Mouse (Mus musculus): ENCODE results near the gene Mapk9. TPM values are rescaled to one million over a fixed set of nuclear protein-coding genes. Genes with fewer than 3 reads are reported as not detected.
"Not testable (repeated sequence)": the region's sequence is repeated elsewhere in the genome, so short reads cannot be mapped to it uniquely, and the experiment has no call there.

Mapk9 gene
- polyA plus RNA-seq (2012; rRNA removed) = 11.9 and 12.1 TPM in 2 replicates

- peak; percentile 69 for TF ChIP-seq CTCF (IDR thresholded peaks at IDR 0.05; ENCODE audit: extremely low read depth, insufficient read depth, insufficient read length, insufficient replicate concordance)
- peak; percentile 22; the same call in 1 of the 2 replicates for TF ChIP-seq POLR2A (IDR thresholded peaks at IDR 0.05; ENCODE audit: low read depth, low read length)
- H3K4me1 ChIP-seq (ENCODE audit: control insufficient read depth, insufficient read depth, insufficient read length) = peaks cover 7% of the 10 kb centered on the region
- DNase-seq (ENCODE audit: low read depth in 1 of 2, low spot score in 2 of 2) = peak; percentile 92 to 97
- peak within 1 kb of the TSS; percentile 74 for H3K4me3 ChIP-seq (ENCODE audit: extremely low read depth, insufficient read depth, insufficient read length)
- H3K27me3 ChIP-seq (ENCODE audit: control insufficient read depth, insufficient read depth, low read length) = no peaks in the 10 kb centered on the region
- 1% methylated on average over 67 of the region's 68 CpGs for WGBS
- H3K27ac ChIP-seq (ENCODE audit: insufficient read depth, low read length) = peak within 1 kb of the TSS; percentile 75
- 0 out of 2 replicates have a peak, but pooled peaks cover 2% of the 10 kb centered on the region for H3K36me3 ChIP-seq (ENCODE audit: control insufficient read depth, insufficient read depth, low read length)
Measured at GRCm38 (mm10) chr11:49846401-49847070, at the start of gene Mapk9. TSS of gene Mapk9 (plus strand) at chr11:49846751.

GRCm38 (mm10) chr11:49798931-49799330 is 47.6 kb upstream of the Mapk9 start:
- TF ChIP-seq POLR2A (IDR thresholded peaks at IDR 0.05; ENCODE audit: low read depth, low read length) = no peak
- no peak for TF ChIP-seq CTCF (IDR thresholded peaks at IDR 0.05; ENCODE audit: extremely low read depth, insufficient read depth, insufficient read length, insufficient replicate concordance)
- peaks cover 9% of the 10 kb centered on the region for H3K27me3 ChIP-seq (ENCODE audit: control insufficient read depth, insufficient read depth, low read length)
- H3K4me3 ChIP-seq (ENCODE audit: extremely low read depth, insufficient read depth, insufficient read length) = no peak overlapping the region
- no peaks in the 10 kb centered on the region for H3K36me3 ChIP-seq (ENCODE audit: control insufficient read depth, insufficient read depth, low read length)
- no peak for DNase-seq (ENCODE audit: low read depth in 1 of 2, low spot score in 2 of 2)
- 82% methylated on average over 6 of the region's 6 CpGs for WGBS
- H3K27ac ChIP-seq (ENCODE audit: insufficient read depth, low read length) = no peak overlapping the region
- H3K4me1 ChIP-seq (ENCODE audit: control insufficient read depth, insufficient read depth, insufficient read length) = peaks cover 7% of the 10 kb centered on the region

GRCm38 (mm10) chr11:49801516-49801915 is 45.0 kb upstream of the Mapk9 start:
- DNase-seq (ENCODE audit: low read depth in 1 of 2, low spot score in 2 of 2) = no peak
- no peak for TF ChIP-seq CTCF (IDR thresholded peaks at IDR 0.05; ENCODE audit: extremely low read depth, insufficient read depth, insufficient read length, insufficient replicate concordance)
- TF ChIP-seq POLR2A (IDR thresholded peaks at IDR 0.05; ENCODE audit: low read depth, low read length) = no peak
- H3K4me1 ChIP-seq (ENCODE audit: control insufficient read depth, insufficient read depth, insufficient read length) = no peaks in the 10 kb centered on the region
- H3K36me3 ChIP-seq (ENCODE audit: control insufficient read depth, insufficient read depth, low read length) = no peaks in the 10 kb centered on the region
- H3K27me3 ChIP-seq (ENCODE audit: control insufficient read depth, insufficient read depth, low read length) = no peaks in the 10 kb centered on the region
- no peak overlapping the region for H3K4me3 ChIP-seq (ENCODE audit: extremely low read depth, insufficient read depth, insufficient read length)
- no peak overlapping the region for H3K27ac ChIP-seq (ENCODE audit: insufficient read depth, low read length)
- 86% methylated on average over 4 of the region's 4 CpGs for WGBS

DNA sequence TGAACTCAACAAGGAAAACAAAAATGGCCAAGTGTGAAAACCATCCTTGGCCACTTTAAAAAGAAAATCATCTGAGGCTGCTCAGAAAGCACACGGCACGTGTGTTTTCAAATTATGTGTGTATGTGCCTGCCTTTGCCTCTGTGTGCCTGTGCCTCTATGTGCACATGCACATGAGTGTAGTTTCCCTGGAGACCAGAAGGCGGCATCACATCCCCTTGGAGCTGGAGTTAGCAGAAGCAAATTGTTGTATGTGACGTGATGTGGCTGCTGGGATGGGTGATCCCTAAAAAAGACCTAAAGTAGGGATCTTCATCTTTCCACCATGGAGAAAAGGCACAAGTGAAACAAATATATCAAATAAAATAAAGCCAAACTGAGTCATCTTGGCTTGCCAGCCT is 42.8 kb upstream of the Mapk9 start:
- TF ChIP-seq POLR2A (IDR thresholded peaks at IDR 0.05; ENCODE audit: low read depth, low read length) = no peak
- no peak for TF ChIP-seq CTCF (IDR thresholded peaks at IDR 0.05; ENCODE audit: extremely low read depth, insufficient read depth, insufficient read length, insufficient replicate concordance)
- DNase-seq (ENCODE audit: low read depth in 1 of 2, low spot score in 2 of 2) = no peak
- 94% methylated on average over 4 of the region's 4 CpGs for WGBS
- H3K27me3 ChIP-seq (ENCODE audit: control insufficient read depth, insufficient read depth, low read length) = no peaks in the 10 kb centered on the region
- H3K4me3 ChIP-seq (ENCODE audit: extremely low read depth, insufficient read depth, insufficient read length) = no peak overlapping the region
- H3K4me1 ChIP-seq (ENCODE audit: control insufficient read depth, insufficient read depth, insufficient read length) = no peaks in the 10 kb centered on the region
- no peak overlapping the region for H3K27ac ChIP-seq (ENCODE audit: insufficient read depth, low read length)
- no peaks in the 10 kb centered on the region for H3K36me3 ChIP-seq (ENCODE audit: control insufficient read depth, insufficient read depth, low read length)

GRCm38 (mm10) chr11:49806218-49806617 is 40.3 kb upstream of the Mapk9 start:
- 63% methylated on average over 3 of the region's 3 CpGs for WGBS
- no peaks in the 10 kb centered on the region for H3K36me3 ChIP-seq (ENCODE audit: control insufficient read depth, insufficient read depth, low read length)
- no peaks in the 10 kb centered on the region for H3K4me1 ChIP-seq (ENCODE audit: control insufficient read depth, insufficient read depth, insufficient read length)
- H3K4me3 ChIP-seq (ENCODE audit: extremely low read depth, insufficient read depth, insufficient read length) = no peak overlapping the region
- TF ChIP-seq CTCF (IDR thresholded peaks at IDR 0.05; ENCODE audit: extremely low read depth, insufficient read depth, insufficient read length, insufficient replicate concordance) (no peak), POLR2A (IDR thresholded peaks at IDR 0.05; ENCODE audit: low read depth, low read length) (no peak)
- H3K27ac ChIP-seq (ENCODE audit: insufficient read depth, low read length) = no peak overlapping the region
- no peak for DNase-seq (ENCODE audit: low read depth in 1 of 2, low spot score in 2 of 2)
- no peaks in the 10 kb centered on the region for H3K27me3 ChIP-seq (ENCODE audit: control insufficient read depth, insufficient read depth, low read length)

GRCm38 (mm10) chr11:49808946-49809345 is 37.6 kb upstream of the Mapk9 start:
- H3K4me1 ChIP-seq (ENCODE audit: control insufficient read depth, insufficient read depth, insufficient read length) = peaks cover 3% of the 10 kb centered on the region; the same call in 1 of the 2 replicates
- H3K36me3 ChIP-seq (ENCODE audit: control insufficient read depth, insufficient read depth, low read length) = no peaks in the 10 kb centered on the region
- no peak for TF ChIP-seq POLR2A (IDR thresholded peaks at IDR 0.05; ENCODE audit: low read depth, low read length)
- no peak for TF ChIP-seq CTCF (IDR thresholded peaks at IDR 0.05; ENCODE audit: extremely low read depth, insufficient read depth, insufficient read length, insufficient replicate concordance)
- no peak overlapping the region for H3K27ac ChIP-seq (ENCODE audit: insufficient read depth, low read length)
- no peak overlapping the region for H3K4me3 ChIP-seq (ENCODE audit: extremely low read depth, insufficient read depth, insufficient read length)
- no peaks in the 10 kb centered on the region for H3K27me3 ChIP-seq (ENCODE audit: control insufficient read depth, insufficient read depth, low read length)
- no peak for DNase-seq (ENCODE audit: low read depth in 1 of 2, low spot score in 2 of 2)
- 96% methylated on average over 9 of the region's 9 CpGs for WGBS

DNA sequence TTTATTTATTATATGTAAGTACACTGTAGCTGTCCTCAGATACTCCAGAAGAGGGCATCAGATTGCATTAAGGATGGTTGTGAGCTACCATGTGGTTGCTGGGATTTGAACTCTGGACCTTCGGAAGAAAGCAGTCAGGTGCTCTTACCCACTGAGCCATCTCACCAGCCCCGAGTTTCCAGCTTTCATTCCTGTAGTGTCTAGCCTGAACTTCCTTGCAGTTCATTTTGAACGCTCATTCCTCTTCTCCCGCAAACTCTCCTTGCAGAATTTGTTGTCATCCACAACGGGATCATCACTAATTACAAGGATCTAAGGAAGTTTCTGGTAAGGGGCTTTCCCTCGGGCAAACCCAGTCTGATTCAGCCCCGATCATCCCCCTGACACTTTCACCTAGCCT is 35.9 kb upstream of the Mapk9 start:
- not testable (repeated sequence) for H3K27ac ChIP-seq (ENCODE audit: insufficient read depth, low read length); H3K27me3 ChIP-seq (ENCODE audit: control insufficient read depth, insufficient read depth, low read length); H3K36me3 ChIP-seq (ENCODE audit: control insufficient read depth, insufficient read depth, low read length); H3K4me3 ChIP-seq (ENCODE audit: extremely low read depth, insufficient read depth, insufficient read length); H3K4me1 ChIP-seq (ENCODE audit: control insufficient read depth, insufficient read depth, insufficient read length); DNase-seq (ENCODE audit: low read depth in 1 of 2, low spot score in 2 of 2)
- 69% methylated on average over 7 of the region's 7 CpGs for WGBS

Data from spleen, adult 2 months (tissue).